Mouse (Mus musculus) bone marrow, adult 2 months (tissue): Measurements from ENCODE around the gene Poc1a.

ENCODE experiments used
- CTCF ChIP-seq: fragments of 200-500 bp; IDR thresholded peaks from 2 replicates; pipeline ENCODE4 v1.5.1; 2011; ENCODE audit warnings: low read length, control low read depth; ENCODE audit not compliant: control insufficient read depth, insufficient read depth
- POLR2A ChIP-seq: fragments of 200-500 bp; IDR thresholded peaks from 2 replicates; pipeline ENCODE4 v1.6.1; 2011; ENCODE audit warnings: low read depth, mild to moderate bottlenecking, control low read depth, low read length, borderline replicate concordance; ENCODE audit not compliant: control insufficient read depth

- TF ChIP-seq CTCF (no peak), POLR2A (no peak)
Observed at GRCm38 (mm10) chr9:106287165-106287564, 6.3 kb downstream of the Poc1a start.
